Mouse (Mus musculus) lung, postnatal 0 days (tissue): ENCODE data around the gene Trip12. TPM values are rescaled to one million over a fixed set of nuclear protein-coding genes. Genes with fewer than 3 reads are reported as not detected.

ENCODE experiments used
- ATAC-seq: fragments of 200-750 bp; cut with Nextera tagmentation; 2 replicates; pipeline ENCODE4 v1.8.0; 2017; ENCODE audit warnings: moderate library complexity
- DNase-seq: peaks from one replicate; pipeline ENCODE4 v3.0.0-alpha.2; 2016; ENCODE audit warnings: low spot score
- H3K27ac ChIP-seq: fragments of 300-500 bp; sonication (generic); 2 replicates; pipeline ENCODE4 v1.5.1; 2014; ENCODE audit warnings: antibody characterized with exemption, mild to moderate bottlenecking, low read length, mixed read lengths
- H3K27me3 ChIP-seq: fragments of 300-500 bp; sonication (generic); replicated peaks from 2 replicates; pipeline ENCODE4 v1.6.1; 2014; ENCODE audit warnings: low read length, mixed read lengths; ENCODE audit not compliant: insufficient read depth
- H3K36me3 ChIP-seq: fragments of 300-500 bp; sonication (generic); 2 replicates; pipeline ENCODE4 v1.6.1; 2014; ENCODE audit warnings: low read length, mixed read lengths; ENCODE audit not compliant: insufficient read depth
- H3K4me1 ChIP-seq: fragments of 300-500 bp; sonication (generic); 2 replicates; pipeline ENCODE4 v1.6.1; 2014; ENCODE audit warnings: antibody characterized with exemption, low read depth, low read length, mixed read lengths; ENCODE audit not compliant: insufficient read depth
- H3K4me2 ChIP-seq: fragments of 300-500 bp; sonication (generic); replicated peaks from 2 replicates; pipeline ENCODE4 v1.6.1; 2014; ENCODE audit warnings: low read depth, mild to moderate bottlenecking, low read length, moderate library complexity, mixed read lengths
- H3K4me3 ChIP-seq: fragments of 300-500 bp; sonication (generic); 2 replicates; pipeline ENCODE4 v1.5.1; 2014; ENCODE audit warnings: low read depth, low read length
- H3K9ac ChIP-seq: fragments of 300-500 bp; sonication (generic); replicated peaks from 2 replicates; pipeline ENCODE4 v1.6.1; 2014; ENCODE audit warnings: low read depth, mild to moderate bottlenecking
- H3K9me3 ChIP-seq: fragments of 300-500 bp; sonication (generic); 2 replicates; pipeline ENCODE4 v1.6.1; 2016; ENCODE audit warnings: low read length, mixed read lengths
- CTCF ChIP-seq: IDR thresholded peaks from 2 replicates; pipeline ENCODE4 v1.5.1; 2016; ENCODE audit warnings: antibody characterized with exemption, mild to moderate bottlenecking
- EP300 ChIP-seq: IDR thresholded peaks from 2 replicates; pipeline ENCODE4 v1.6.1; 2016; ENCODE audit warnings: antibody characterized with exemption, mild to moderate bottlenecking, control low read depth
- WGBS: fragments of 180-500 bp; shearing (Covaris S2); extraction: QIAGEN DNeasy Blood & Tissue Kit; methylation state at CpG from one replicate; pipeline ENCODE4 v1.1.7; 2014; 5-methylcytosine and 5-hydroxymethylcytosine counted together
- polyA plus RNA-seq: library from polyadenylated mRNA; unstranded; fragments of >200 nt; fragmentation: Nextera tagmentation; extraction: Ambion mirVana; gene quantifications from 2 replicates; pipeline ENCODE4 v1.2.1, GENCODE M21; 2015

The Trip12 gene
- polyA plus RNA-seq, 1 experiment from 2014 or later = 26.6 TPM

DNA sequence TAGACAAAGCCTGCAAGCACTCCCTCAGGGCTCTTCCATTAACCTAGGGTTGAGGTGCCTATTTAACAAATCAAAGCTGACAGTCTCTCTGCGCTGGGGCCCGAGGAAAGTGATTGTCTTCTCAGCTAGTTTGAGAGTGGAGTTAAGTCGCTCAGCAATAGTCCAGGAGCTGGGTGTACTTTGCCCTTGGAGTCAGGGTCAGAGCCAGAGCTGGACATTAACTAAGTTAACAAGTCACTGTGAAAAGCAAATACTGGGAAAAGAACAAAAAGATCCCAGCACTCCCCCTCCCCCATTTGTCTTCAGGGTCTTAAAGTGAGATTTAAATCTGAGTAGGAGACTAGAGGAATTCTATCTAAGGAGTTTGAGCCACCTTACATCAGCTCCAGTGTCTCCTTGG is 31.8 kb upstream of the Trip12 start:
- H3K27me3 ChIP-seq = no peaks in the 10 kb centered on the region
- DNase-seq (no peak), ATAC-seq (no peak)
- TF ChIP-seq EP300 = no peak
- H3K4me3 ChIP-seq = no peak overlapping the region
- H3K27ac ChIP-seq = no peak overlapping the region
- H3K36me3 ChIP-seq = no peaks in the 10 kb centered on the region
- no peaks in the 10 kb centered on the region for H3K4me1 ChIP-seq
- no peak overlapping the region for H3K9ac ChIP-seq
- no peak overlapping the region for H3K4me2 ChIP-seq
- no peaks in the 10 kb centered on the region for H3K9me3 ChIP-seq
- WGBS = 35% methylated on average over 3 of the region's 3 CpGs

DNA sequence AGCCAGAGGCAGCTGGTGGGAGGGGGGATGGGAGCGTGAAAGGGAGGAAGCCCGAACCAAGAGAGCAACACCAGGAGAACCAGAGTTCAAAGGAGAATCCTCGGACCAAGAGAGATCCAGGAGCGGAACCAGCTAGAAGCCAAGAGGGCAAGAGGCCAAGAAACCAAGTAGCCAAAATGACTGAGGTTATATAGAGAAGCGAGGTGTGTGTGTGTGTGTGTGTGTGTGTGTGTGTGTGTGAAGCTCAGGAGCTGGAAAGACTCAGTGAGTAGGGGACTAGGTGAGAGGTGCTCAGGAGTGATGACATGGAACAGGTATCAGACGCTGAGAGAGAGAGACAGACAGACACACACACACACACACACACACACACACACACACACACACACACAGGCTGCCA is 30.8 kb upstream of the Trip12 start:
- 52% methylated on average over 6 of the region's 6 CpGs for WGBS
- H3K27me3 ChIP-seq = no peaks in the 10 kb centered on the region
- DNase-seq = no peak
- no peaks in the 10 kb centered on the region for H3K4me1 ChIP-seq
- TF ChIP-seq EP300 (no peak), CTCF (no peak)
- H3K9ac ChIP-seq = no peak overlapping the region
- H3K36me3 ChIP-seq = no peaks in the 10 kb centered on the region
- H3K27ac ChIP-seq = no peak overlapping the region
- H3K9me3 ChIP-seq = no peaks in the 10 kb centered on the region
- ATAC-seq = no peak
- H3K4me2 ChIP-seq = no peak overlapping the region
- H3K4me3 ChIP-seq = no peak overlapping the region

DNA sequence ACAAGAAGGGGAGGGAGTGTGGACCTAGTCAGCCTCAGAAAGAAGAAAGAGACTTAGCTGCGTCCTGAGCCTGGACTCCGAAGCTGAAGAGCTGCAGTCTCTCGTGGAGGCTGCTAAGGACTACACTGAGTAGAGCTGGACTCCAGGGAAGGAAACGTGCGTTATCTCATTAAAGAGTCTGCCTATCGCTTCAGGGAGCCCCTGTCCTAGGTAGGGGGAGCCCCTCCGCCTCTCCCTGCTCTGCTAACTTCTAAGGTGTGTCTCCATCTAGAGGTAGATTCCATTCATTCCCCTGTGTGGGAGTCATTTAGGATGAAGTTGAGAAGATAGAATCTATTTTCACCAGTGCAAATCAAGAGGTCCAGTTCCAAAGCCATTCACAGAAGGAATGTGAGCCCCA is 29.2 kb upstream of the Trip12 start:
- WGBS = 40% methylated on average over 7 of the region's 7 CpGs
- H3K4me3 ChIP-seq = no peak overlapping the region
- H3K36me3 ChIP-seq = no peaks in the 10 kb centered on the region
- H3K4me2 ChIP-seq = no peak overlapping the region
- no peak overlapping the region for H3K27ac ChIP-seq
- no peak overlapping the region for H3K9ac ChIP-seq
- no peaks in the 10 kb centered on the region for H3K9me3 ChIP-seq
- TF ChIP-seq CTCF (no peak), EP300 (no peak)
- ATAC-seq (no peak), DNase-seq (peak; percentile 15)
- no peaks in the 10 kb centered on the region for H3K4me1 ChIP-seq
- H3K27me3 ChIP-seq = no peaks in the 10 kb centered on the region

DNA sequence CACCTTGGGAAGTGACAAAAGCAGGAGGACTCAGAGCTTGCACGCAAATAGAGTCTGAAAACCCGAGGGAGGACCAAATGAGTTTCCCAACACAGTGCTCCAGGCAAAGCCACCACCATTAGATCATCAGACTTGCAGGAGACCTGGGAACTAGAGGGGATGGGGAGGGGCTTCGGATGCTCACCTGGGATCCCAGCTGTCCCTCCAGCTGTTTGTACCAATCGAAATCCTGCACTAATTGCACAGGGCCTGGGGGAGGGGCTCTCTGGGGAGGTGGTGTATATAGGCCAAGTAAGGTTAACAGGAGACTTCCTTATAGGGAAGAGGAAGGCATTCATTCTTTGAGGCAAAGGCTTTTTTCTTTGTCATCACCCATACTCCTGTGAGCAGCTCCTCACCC is 28.5 kb upstream of the Trip12 start:
- no peak overlapping the region for H3K9ac ChIP-seq
- TF ChIP-seq CTCF = no peak
- TF ChIP-seq EP300 = no peak
- no peak for ATAC-seq
- no peak overlapping the region for H3K27ac ChIP-seq
- H3K4me3 ChIP-seq = no peak overlapping the region
- H3K9me3 ChIP-seq = no peaks in the 10 kb centered on the region
- no peaks in the 10 kb centered on the region for H3K4me1 ChIP-seq
- H3K4me2 ChIP-seq = no peak overlapping the region
- no peak for DNase-seq
- no peaks in the 10 kb centered on the region for H3K27me3 ChIP-seq
- WGBS = 57% methylated on average over 4 of the region's 4 CpGs
- H3K36me3 ChIP-seq = no peaks in the 10 kb centered on the region

DNA sequence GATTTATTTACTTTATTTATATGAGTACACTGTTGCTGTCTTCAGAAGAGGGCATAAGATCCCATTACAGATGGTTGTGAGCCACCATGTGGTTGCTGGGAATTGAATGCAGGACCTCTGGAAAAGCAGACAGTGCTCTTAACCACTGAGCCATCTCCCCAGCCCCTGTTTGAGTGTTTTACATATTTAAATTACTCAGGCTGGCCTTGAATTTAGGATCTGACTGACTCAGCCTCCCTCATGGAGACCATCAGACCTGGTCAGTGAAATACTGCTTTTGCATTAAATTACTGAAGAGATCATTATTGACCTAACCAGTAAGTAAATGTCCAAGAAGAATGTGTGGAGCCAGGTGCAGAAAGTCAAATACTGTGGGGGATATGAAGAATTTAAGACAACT is 28.0 kb upstream of the Trip12 start:
- TF ChIP-seq EP300 (no peak), CTCF (no peak)
- Histone ChIP-seq H3K36me3 (no peaks in the 10 kb centered on the region), H3K4me2 (no peak overlapping the region), H3K27ac (no peak overlapping the region), H3K4me3 (no peak overlapping the region), H3K9ac (no peak overlapping the region), H3K4me1 (no peaks in the 10 kb centered on the region), H3K9me3 (no peaks in the 10 kb centered on the region), H3K27me3 (no peaks in the 10 kb centered on the region)
- DNase-seq = no peak
- no peak for ATAC-seq

DNA sequence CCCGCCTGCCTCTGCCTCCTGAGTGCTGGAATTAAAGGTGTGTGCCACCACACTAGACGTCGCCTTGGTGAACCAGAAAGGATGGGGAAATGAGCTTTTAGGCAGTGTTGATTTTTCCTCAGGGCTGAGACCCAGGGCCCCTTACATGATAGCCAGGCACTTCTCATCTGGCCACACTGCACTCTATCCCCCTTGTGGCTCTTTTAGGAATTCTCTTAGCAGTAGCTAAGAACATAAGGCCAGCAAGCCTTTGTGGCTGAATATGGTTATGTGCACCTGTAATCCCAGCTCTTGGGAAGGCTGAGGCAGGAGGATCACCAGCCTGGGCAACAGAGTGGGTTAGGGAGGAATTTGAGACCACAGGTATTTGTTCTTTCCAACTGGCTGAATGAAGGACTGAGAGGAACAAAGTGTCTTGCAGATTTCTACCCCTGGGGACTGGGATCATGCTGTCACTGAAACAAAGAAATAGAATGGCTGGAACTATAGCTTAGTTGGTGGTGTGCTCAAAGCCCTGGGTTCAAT is 26.5 kb upstream of the Trip12 start:
- no peak overlapping the region for H3K4me3 ChIP-seq
- 89% methylated on average over 3 of the region's 3 CpGs for WGBS
- no peaks in the 10 kb centered on the region for H3K9me3 ChIP-seq
- H3K36me3 ChIP-seq = no peaks in the 10 kb centered on the region
- H3K27ac ChIP-seq = no peak overlapping the region
- DNase-seq (no peak), ATAC-seq (no peak)
- H3K4me2 ChIP-seq = no peak overlapping the region
- no peaks in the 10 kb centered on the region for H3K4me1 ChIP-seq
- H3K27me3 ChIP-seq = no peaks in the 10 kb centered on the region
- H3K9ac ChIP-seq = no peak overlapping the region
- no peak for TF ChIP-seq CTCF
- TF ChIP-seq EP300 = no peak

DNA sequence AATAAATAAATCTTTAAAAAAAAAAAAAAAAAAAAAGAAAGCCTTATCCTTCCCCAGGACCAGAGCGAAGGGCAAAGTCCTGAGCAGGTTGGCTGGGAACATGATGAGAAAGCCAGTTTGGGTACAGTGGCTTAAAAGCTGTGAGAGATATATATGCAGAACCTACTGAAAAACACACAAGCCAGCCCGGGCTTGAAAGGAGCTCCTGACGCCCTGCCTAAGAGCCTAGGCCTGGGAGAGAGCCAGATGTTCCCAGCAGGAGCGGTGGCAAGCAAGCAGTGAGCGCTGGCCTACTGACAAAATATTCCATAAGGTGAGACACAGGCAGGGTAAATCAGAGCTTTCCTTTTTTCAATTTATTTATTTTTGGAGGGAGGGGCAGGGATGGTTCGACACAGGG is 25.9 kb upstream of the Trip12 start:
- Histone ChIP-seq H3K4me2 (no peak overlapping the region), H3K4me1 (no peaks in the 10 kb centered on the region), H3K27me3 (no peaks in the 10 kb centered on the region), H3K36me3 (no peaks in the 10 kb centered on the region), H3K4me3 (no peak overlapping the region), H3K27ac (no peak overlapping the region), H3K9ac (no peak overlapping the region), H3K9me3 (no peaks in the 10 kb centered on the region)
- TF ChIP-seq EP300 = no peak
- WGBS = 92% methylated on average over 6 of the region's 6 CpGs
- no peak for ATAC-seq
- no peak for DNase-seq
